Mouse (Mus musculus) kidney, adult 10 weeks (tissue): Measurements from ENCODE around the gene Kdm1b. TPM values are rescaled to one million over a fixed set of nuclear protein-coding genes. Genes with fewer than 3 reads are reported as not detected.

Source experiments
- polyA plus RNA-seq: library from polyadenylated mRNA; stranded (reverse); fragments of 350-450 nt; fragmentation: Illumina TruSeq; extraction: RNeasy Lipid Tissue Mini Kit (QIAGEN cat#74804); gene quantifications from one replicate; pipeline ENCODE4 v1.2.3, GENCODE M21; 2014; ENCODE audit warnings: low read depth, low replicate concordance

Gene Kdm1b
- 99.0 TPM for polyA plus RNA-seq

GRCm38 (mm10) chr13:47043030-47043680 lies at the start of gene Kdm1b:
Gene Kdm1b, plus strand, starts transcription at chr13:47043499.

DNA sequence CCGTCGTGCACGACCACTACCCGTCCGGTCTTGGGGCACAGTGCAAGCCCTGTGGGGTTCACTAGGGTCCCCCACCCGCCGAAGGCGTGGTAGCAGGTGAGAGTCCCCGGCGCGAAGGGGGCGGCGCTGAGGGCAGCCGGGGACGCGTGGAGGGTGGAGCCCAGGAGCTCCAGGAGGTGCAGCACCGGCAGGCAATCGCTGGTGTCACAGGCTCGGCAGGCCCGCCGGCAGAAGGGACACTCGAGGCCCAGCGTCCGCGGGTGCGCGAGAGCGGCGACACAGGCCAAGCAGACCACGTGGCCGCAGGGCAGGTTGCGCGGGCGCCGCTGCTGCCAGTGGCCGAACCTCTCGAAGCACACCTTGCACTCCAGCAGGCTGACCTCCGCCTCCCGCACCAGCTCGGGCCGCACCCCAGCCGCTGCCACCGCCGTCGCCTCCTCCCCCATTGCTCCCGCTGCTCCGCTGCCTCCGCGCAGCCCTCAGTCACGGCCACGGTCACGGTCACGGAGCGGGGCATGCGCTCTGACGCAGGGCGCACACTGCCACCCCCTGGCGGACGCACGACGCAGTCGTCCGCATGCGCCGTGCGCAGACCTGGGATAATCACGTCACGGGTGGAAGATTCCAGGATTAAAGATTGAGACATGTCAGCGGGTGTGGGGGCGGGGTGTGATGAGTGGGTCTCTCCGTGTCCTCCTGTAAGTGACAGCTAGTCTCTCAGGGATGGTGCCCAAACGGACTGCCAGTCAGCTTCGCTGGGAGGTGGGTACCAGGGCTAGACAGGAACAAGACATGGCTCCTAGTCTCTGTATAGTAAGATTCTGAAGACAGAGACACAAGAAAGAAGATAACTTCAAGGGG lies 28.7 kb upstream of the Kdm1b start, which contains the start of gene Nhlrc1:
TSS of gene Nhlrc1 (minus strand) at position 517 of the 861 bp plus-strand sequence.

GRCm38 (mm10) chr13:47044617-47044947 lies 1.3 kb downstream of the Kdm1b start, which contains the start of gene Tpmt:
Gene Tpmt, minus strand, starts transcription at chr13:47044737.

DNA sequence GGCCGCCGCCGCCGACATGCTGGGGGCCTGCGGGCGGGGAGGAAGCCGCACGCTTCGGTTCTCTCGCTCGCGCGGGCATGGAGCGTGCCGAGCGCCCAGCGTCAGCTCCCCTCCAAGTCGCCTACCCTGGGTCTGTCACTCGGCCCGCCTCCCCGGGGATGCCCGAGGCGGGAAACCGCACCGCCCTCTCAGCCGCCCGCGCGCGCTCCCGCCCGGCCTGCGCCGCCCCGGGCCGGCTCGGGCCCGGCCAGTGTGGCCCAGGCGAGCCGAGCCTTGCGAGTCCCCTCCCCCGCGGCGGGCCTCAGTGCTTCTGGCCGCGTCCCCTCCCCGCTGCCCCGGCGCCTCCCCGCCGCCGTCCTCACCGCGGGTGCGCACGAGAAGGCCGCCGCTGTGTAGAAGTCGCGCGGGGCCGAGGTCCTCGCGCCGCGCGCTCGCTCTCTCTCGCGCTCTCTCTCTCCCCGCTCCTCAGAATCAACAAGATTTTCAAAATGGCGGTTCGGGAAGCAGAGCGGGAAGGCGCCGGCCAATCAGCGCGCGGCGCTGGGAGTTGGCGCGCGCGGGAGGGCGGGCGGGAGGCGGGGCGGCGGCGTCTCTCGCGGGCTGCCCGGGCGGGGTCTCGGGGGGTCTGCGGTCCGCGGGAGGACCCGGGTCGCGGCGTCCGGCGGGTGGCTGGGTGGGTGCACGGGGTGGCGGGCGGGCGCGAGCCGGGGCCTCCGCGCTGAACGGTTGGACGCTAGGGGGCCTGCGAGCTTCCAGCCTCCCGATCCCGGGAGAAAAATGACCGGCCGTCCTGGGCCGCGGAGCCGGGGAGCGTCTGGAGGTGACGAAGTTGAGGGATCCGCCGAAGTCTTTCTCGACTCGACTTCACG lies 62.6 kb downstream of the Kdm1b start, which contains the start of gene Dek:
TSS of gene Dek (minus strand) at position 491 of the 869 bp plus-strand sequence.

DNA sequence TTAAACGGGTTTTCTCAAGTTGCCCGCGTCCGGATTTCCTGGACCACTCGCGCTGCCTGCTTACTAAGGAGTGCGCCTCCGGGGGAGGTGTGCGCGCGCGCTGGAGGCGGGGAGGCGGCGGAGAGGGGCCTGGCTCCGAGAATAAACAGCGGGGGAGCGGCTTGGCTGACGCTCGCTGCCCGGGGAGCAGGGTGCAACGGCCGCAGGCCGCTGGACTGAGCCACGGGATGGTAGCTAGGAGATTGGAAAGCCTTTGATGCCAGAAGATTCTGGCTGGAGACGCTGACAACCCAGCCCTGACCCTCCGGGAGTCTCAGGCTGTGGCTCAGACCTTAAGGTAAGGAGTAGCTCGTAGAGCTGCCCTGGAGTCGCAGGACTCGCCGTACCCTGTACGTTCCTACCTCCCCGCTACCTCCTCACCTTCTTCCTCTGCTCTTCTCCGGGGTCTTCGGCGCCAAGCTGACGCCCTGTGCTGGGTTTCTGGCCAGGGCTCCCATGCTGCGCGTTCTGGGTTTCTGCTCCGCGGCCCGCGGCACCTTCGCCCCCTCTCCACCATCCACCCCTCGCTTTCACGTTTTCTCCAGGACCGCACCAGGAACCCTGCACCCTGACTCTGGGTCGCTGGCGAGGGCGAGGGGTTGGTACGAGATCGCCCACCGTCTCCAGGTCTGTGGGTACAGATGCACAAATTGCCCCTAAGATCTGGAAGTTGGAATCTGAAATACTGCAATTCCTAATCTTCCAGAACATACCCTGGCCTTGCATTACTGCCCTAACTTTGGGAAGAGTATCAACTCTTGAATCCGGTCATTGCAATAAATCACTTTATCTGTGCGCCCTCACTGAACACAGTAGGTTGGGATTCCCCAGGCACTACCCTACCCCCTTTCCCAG lies 79.5 kb downstream of the Kdm1b start, which contains the start of gene Rnf144b:
TSS of gene Rnf144b (plus strand) at position 120 of the 894 bp plus-strand sequence.

Other genes starting within 250 kb of the Kdm1b start
- 8.8 TPM for gene Kif13a, start 113.6 kb upstream of the Kdm1b start, polyA plus RNA-seq
- 5.5 TPM for gene Nhlrc1, start 28.6 kb upstream of the Kdm1b start, polyA plus RNA-seq
- gene Tpmt, start 1.2 kb downstream of the Kdm1b start, polyA plus RNA-seq, result 238 TPM
- gene Dek, start 62.7 kb downstream of the Kdm1b start, polyA plus RNA-seq, result 273 TPM
- gene Rnf144b, start 79.2 kb downstream of the Kdm1b start, polyA plus RNA-seq, result 2.5 TPM